25 mouse cellular contexts compared by ENCODE assay signal in the genomic region with DNA sequence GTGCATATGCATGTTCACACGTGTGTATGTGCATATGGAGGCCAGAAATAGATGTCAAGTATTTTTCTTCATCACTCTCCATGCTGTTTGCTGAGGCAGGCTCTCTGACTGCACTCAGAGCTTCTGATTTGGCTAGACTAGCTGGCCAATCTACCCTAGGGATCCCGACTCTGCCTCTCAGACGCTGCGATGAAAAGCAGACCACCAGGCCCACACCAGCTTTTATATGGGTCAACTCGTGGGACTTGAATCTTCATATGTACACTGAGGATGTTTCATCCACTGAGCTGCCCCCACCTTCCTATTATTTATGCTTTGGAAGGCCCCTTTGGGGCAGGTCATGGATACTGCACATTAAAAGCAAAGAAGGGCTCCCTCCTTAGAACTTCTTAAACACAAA.
DNase-seq lines count a peak whose midpoint lies in the region; ATAC-seq and TF ChIP-seq lines count a peak whose summit lies in the region.
"Had no signal": no experiment of that assay in that cellular context is flagged by ENCODE, and none has a peak within 500 bp of the region (broad histone marks: within the 10 kb centered on the region; RNA-seq: fewer than 3 reads in every experiment).

No protein-coding gene starts in this region.

- no peaks in the 10 kb centered on the region for H3K9me3 ChIP-seq in heart, embryonic 15.5 days (replicated peaks)
- H3K9me3 ChIP-seq in limb, embryonic 15.5 days, result no peaks in the 10 kb centered on the region
- H3K9me3 ChIP-seq in limb, embryonic 10.5 days (replicated peaks), result no peaks in the 10 kb centered on the region
- H3K9me3 ChIP-seq: embryonic facial prominence, embryonic 15.5 days; forebrain, embryonic 12.5 days; forebrain, embryonic 15.5 days; hindbrain, embryonic 10.5 days; hindbrain, embryonic 13.5 days; intestine, embryonic 15.5 days had no signal

- H3K4me2 ChIP-seq in heart, embryonic 15.5 days, result no peak overlapping the region
- H3K4me2 ChIP-seq in limb, embryonic 15.5 days, result no peak overlapping the region
- H3K4me2 ChIP-seq: embryonic facial prominence, embryonic 12.5 days; embryonic facial prominence, embryonic 15.5 days; forebrain, embryonic 12.5 days; forebrain, embryonic 15.5 days; hindbrain, embryonic 13.5 days; intestine, embryonic 15.5 days had no signal

- no peaks in the 10 kb centered on the region for H3K79me2 ChIP-seq in heart, adult 2 months (replicated peaks; ENCODE audit: control insufficient read depth, insufficient read depth, low read length)

- no peak for TF ChIP-seq CTCF in heart, adult 2 months (IDR thresholded peaks at IDR 0.05)

- DNase-seq in heart, adult 2 months, result no peak
- no peak for DNase-seq in heart, postnatal 14 days
- DNase-seq in heart, postnatal 36 days, result no peak
- DNase-seq in limb, embryonic 10.5 days (ENCODE audit: low spot score), result no peak
- DNase-seq: adrenal gland, adult 2 months; adrenal gland, postnatal 14 days; cerebellum, adult 11 months; cerebellum, adult 2 months; cerebellum, adult 9-11 months; cerebellum, postnatal 25 days; gastrocnemius, postnatal 10 days; gastrocnemius, postnatal 36 days; kidney, adult 11 months; kidney, adult 8-10 months had no signal

- TF ChIP-seq POLR2A in heart, adult 2 months (IDR thresholded peaks at IDR 0.05; ENCODE audit: insufficient read depth, low read depth, low read length), result no peak

- H3K27me3 ChIP-seq in heart, adult 2 months (ENCODE audit: control insufficient read depth, insufficient read depth, low read length), result no peaks in the 10 kb centered on the region
- H3K27me3 ChIP-seq in heart, embryonic 15.5 days, result no peaks in the 10 kb centered on the region
- H3K27me3 ChIP-seq in limb, embryonic 15.5 days, result no peaks in the 10 kb centered on the region
- H3K27me3 ChIP-seq in limb, embryonic 10.5 days (ENCODE audit: low read depth, poor library complexity, severe bottlenecking), result no peaks in the 10 kb centered on the region
- H3K27me3 ChIP-seq: embryonic facial prominence, embryonic 12.5 days; embryonic facial prominence, embryonic 15.5 days; forebrain, embryonic 12.5 days; forebrain, embryonic 15.5 days; hindbrain, embryonic 13.5 days; intestine, embryonic 15.5 days had no signal

- H3K4me3 ChIP-seq in heart, adult 2 months, result no peak overlapping the region
- no peak overlapping the region for H3K4me3 ChIP-seq in heart, embryonic 15.5 days
- no peak overlapping the region for H3K4me3 ChIP-seq in limb, embryonic 15.5 days
- H3K4me3 ChIP-seq in limb, embryonic 10.5 days, result no peak overlapping the region
- H3K4me3 ChIP-seq: embryonic facial prominence, embryonic 12.5 days; embryonic facial prominence, embryonic 15.5 days; forebrain, embryonic 12.5 days; forebrain, embryonic 15.5 days; hindbrain, embryonic 10.5 days; hindbrain, embryonic 13.5 days; intestine, embryonic 15.5 days had no signal

- peaks cover 10% of the 10 kb centered on the region for H3K4me1 ChIP-seq in heart, adult 2 months (ENCODE audit: control insufficient read depth, insufficient read depth, low read length)
- H3K4me1 ChIP-seq in heart, embryonic 15.5 days (replicated peaks), result peaks cover 30% of the 10 kb centered on the region
- H3K4me1 ChIP-seq in limb, embryonic 15.5 days, result peaks cover 4% of the 10 kb centered on the region; the same call in 1 of the 2 replicates
- H3K4me1 ChIP-seq in limb, embryonic 10.5 days, result peaks cover 3% of the 10 kb centered on the region; the same call in 1 of the 2 replicates
- H3K4me1 ChIP-seq: intestine, embryonic 15.5 days had no signal

- H3K27ac ChIP-seq in heart, adult 2 months, result peak overlapping the region; percentile 77
- H3K27ac ChIP-seq in heart, embryonic 15.5 days, result peak overlapping the region; percentile 84
- H3K27ac ChIP-seq in limb, embryonic 15.5 days, result peak overlapping the region; percentile 61; the same call in 1 of the 2 replicates
- no peak overlapping the region for H3K27ac ChIP-seq in limb, embryonic 10.5 days
- H3K27ac ChIP-seq: embryonic facial prominence, embryonic 12.5 days; forebrain, embryonic 12.5 days; forebrain, embryonic 15.5 days; hindbrain, embryonic 10.5 days; hindbrain, embryonic 13.5 days; intestine, embryonic 15.5 days had no signal

- intact Hi-C loops in heart, adult 2 months (cut with DNase I), result loop anchor here (5.0 kb wide), 1 partner anchor 246 kb away; no protein-coding TSS in a partner anchor
- intact Hi-C loops in heart, postnatal 14 days (cut with DNase I), result no loop called here
- intact Hi-C loops in heart, postnatal 36 days (cut with DNase I), result loop anchor here (2.0 to 10.0 kb wide), 4 partner anchors 79 to 631 kb away; no protein-coding TSS in a partner anchor

- no peak overlapping the region for H3K9ac ChIP-seq in heart, adult 2 months (ENCODE audit: low read depth, low read length)
- H3K9ac ChIP-seq in heart, embryonic 15.5 days, result no peak overlapping the region
- no peak overlapping the region for H3K9ac ChIP-seq in limb, embryonic 15.5 days
- H3K9ac ChIP-seq: embryonic facial prominence, embryonic 12.5 days; embryonic facial prominence, embryonic 15.5 days; forebrain, embryonic 12.5 days; forebrain, embryonic 15.5 days; hindbrain, embryonic 13.5 days; intestine, embryonic 15.5 days had no signal

- no peak for TF ChIP-seq EP300 in heart, adult 2 months (IDR thresholded peaks at IDR 0.05; ENCODE audit: insufficient read depth, low read depth, low read length)

- ATAC-seq in heart, embryonic 15.5 days (replicated peaks; ENCODE audit: insufficient number of reproducible peaks, insufficient read depth, low FRiP score, low read depth), result no peak
- ATAC-seq in limb, embryonic 15.5 days (ENCODE audit: insufficient number of reproducible peaks, low FRiP score, low TSS enrichment, low read depth), result no peak
- ATAC-seq: CD4-positive, CD25-positive, alpha-beta regulatory T cell, adult 4 months; forebrain, embryonic 15.5 days; hindbrain, embryonic 16.5 days had no signal

- WGBS in heart, adult 2 months, result 75% methylated on average over 5 of the region's 5 CpGs
- WGBS in heart, embryonic 15.5 days, result 84% methylated on average over 5 of the region's 5 CpGs
- WGBS in limb, embryonic 15.5 days, result 72% methylated on average over 5 of the region's 5 CpGs
- 91% methylated on average over 5 of the region's 5 CpGs for WGBS in limb, embryonic 10.5 days

- no peaks in the 10 kb centered on the region; the same call in 1 of the 2 replicates for H3K36me3 ChIP-seq in heart, adult 2 months (ENCODE audit: control insufficient read depth, insufficient read depth, low read length)
- H3K36me3 ChIP-seq in heart, embryonic 15.5 days, result no peaks in the 10 kb centered on the region
- no peaks in the 10 kb centered on the region for H3K36me3 ChIP-seq in limb, embryonic 15.5 days
- no peaks in the 10 kb centered on the region for H3K36me3 ChIP-seq in limb, embryonic 10.5 days
- H3K36me3 ChIP-seq: embryonic facial prominence, embryonic 12.5 days; embryonic facial prominence, embryonic 15.5 days; forebrain, embryonic 12.5 days; forebrain, embryonic 15.5 days; hindbrain, embryonic 10.5 days; hindbrain, embryonic 13.5 days; intestine, embryonic 15.5 days had no signal
